Mouse (Mus musculus): ENCODE measurements at regions not wholly inside any gene's neighbourhood (a gene's known extent, or its start where the extent isn't known, plus 50 kb on each side); places are given as distances from the start of the nearest gene placed in this dataset.

GRCm38 (mm10) chr1:194565574-194565973 is 52.4 kb upstream of the Plxna2 start:
- Histone ChIP-seq H3K4me1 (ENCODE audit: control insufficient read depth, insufficient read depth, low read length) (no peaks in the 10 kb centered on the region), H3K4me3 (replicated peaks; ENCODE audit: low read depth, low read length) (no peak overlapping the region), H3K27ac (replicated peaks; ENCODE audit: low read depth, low read length) (no peak overlapping the region), H3K36me3 (ENCODE audit: control insufficient read depth, insufficient read depth, low read length) (no peaks in the 10 kb centered on the region), H3K9ac (replicated peaks; ENCODE audit: low read length) (no peak overlapping the region), H3K27me3 (ENCODE audit: control insufficient read depth, insufficient read depth, low read length) (no peaks in the 10 kb centered on the region), H3K9me3 (ENCODE audit: control insufficient read depth, low read length) (no peaks in the 10 kb centered on the region), H3K4me2 (ENCODE audit: low read length) (no peak overlapping the region)
- ATAC-seq (ENCODE audit: low FRiP score, low TSS enrichment) (no peak), DNase-seq (no peak)
- WGBS, result 92% methylated on average over 1 of the region's 1 CpGs

DNA sequence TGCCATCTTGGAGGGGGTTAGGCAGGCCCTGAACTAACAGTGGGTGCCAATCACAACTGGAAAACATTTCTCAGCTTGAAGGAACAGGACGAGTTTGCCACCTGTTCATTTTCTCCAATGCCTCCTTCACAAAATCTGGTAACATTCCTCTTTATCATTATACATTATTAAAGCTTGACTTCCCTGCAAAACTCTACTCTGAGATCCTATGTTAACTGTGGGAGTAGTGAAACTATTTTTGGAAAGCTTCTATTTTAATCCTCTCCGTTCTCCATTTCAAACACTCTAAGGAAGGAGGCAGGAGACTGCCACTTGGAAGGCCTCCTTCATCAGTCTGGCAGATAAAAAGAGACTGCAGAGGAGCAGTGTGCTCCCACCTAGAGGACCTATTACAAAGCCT is 54.1 kb upstream of the Plxna2 start:
- Histone ChIP-seq H3K9ac (replicated peaks; ENCODE audit: low read length) (no peak overlapping the region), H3K4me1 (ENCODE audit: control insufficient read depth, insufficient read depth, low read length) (no peaks in the 10 kb centered on the region), H3K9me3 (ENCODE audit: control insufficient read depth, low read length) (no peaks in the 10 kb centered on the region), H3K4me2 (ENCODE audit: low read length) (no peak overlapping the region), H3K4me3 (replicated peaks; ENCODE audit: low read depth, low read length) (no peak overlapping the region), H3K27me3 (ENCODE audit: control insufficient read depth, insufficient read depth, low read length) (no peaks in the 10 kb centered on the region), H3K36me3 (ENCODE audit: control insufficient read depth, insufficient read depth, low read length) (no peaks in the 10 kb centered on the region), H3K27ac (replicated peaks; ENCODE audit: low read depth, low read length) (no peak overlapping the region)
- ATAC-seq (ENCODE audit: low FRiP score, low TSS enrichment), result no peak
- no peak for DNase-seq
- WGBS, result 76% methylated on average over 2 of the region's 2 CpGs

DNA sequence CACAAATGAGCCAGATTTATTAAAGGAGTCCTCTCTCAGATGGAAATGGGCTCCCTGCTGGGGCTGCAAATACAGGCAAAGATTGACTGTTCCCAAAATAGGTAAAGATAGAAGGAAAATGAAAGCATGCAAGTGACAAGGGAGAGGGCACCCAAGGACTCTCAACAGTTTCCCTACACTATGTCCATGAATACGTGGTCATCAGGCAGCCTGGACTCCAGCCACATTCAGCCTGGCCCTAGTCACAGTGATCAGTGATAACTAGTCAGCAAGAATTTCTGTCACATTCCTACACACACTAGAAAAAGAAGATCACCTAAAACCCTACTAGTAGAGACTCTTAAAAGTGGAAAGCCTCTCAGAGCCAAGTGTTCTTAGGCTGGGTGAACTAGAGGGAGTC is 56.9 kb upstream of the Plxna2 start:
- Histone ChIP-seq H3K4me1 (ENCODE audit: control insufficient read depth, insufficient read depth, low read length) (no peaks in the 10 kb centered on the region), H3K4me3 (replicated peaks; ENCODE audit: low read depth, low read length) (no peak overlapping the region), H3K27me3 (ENCODE audit: control insufficient read depth, insufficient read depth, low read length) (no peaks in the 10 kb centered on the region), H3K9me3 (ENCODE audit: control insufficient read depth, low read length) (no peaks in the 10 kb centered on the region), H3K9ac (replicated peaks; ENCODE audit: low read length) (no peak overlapping the region), H3K36me3 (ENCODE audit: control insufficient read depth, insufficient read depth, low read length) (no peaks in the 10 kb centered on the region), H3K4me2 (ENCODE audit: low read length) (no peak overlapping the region), H3K27ac (replicated peaks; ENCODE audit: low read depth, low read length) (no peak overlapping the region)
- WGBS, result 73% methylated on average over 1 of the region's 1 CpGs
- DNase-seq, result no peak
- no peak for ATAC-seq (ENCODE audit: low FRiP score, low TSS enrichment)

- H3K4me2 ChIP-seq (ENCODE audit: low read length), result no peak overlapping the region
- no peak for ATAC-seq (ENCODE audit: low FRiP score, low TSS enrichment)
- no peak for DNase-seq
These were observed 69.4 kb upstream of the Plxna2 start for GRCm38 (mm10) chr1:194548661-194549060.

DNA sequence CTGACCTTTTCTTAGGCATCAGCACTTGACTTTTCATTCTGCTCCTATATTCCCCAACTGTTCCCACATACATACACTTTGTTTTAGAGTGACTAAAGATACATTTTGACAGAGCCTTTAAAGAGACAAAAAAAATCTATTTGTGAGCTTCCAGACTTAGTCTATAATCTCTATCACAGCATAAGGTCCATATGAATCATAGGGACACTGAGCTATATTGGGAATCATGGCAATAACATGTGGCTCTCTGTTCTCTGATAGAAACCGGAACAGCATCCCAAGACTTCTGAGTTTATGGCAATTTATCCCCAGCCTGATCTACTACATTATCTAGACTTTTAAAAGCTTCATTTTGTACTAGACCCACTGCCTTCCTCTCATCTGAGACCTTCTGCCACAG is 69.8 kb upstream of the Plxna2 start:
- Histone ChIP-seq H3K36me3 (ENCODE audit: control insufficient read depth, insufficient read depth, low read length) (no peaks in the 10 kb centered on the region), H3K9me3 (ENCODE audit: control insufficient read depth, low read length) (no peaks in the 10 kb centered on the region), H3K4me3 (replicated peaks; ENCODE audit: low read depth, low read length) (no peak overlapping the region), H3K27ac (replicated peaks; ENCODE audit: low read depth, low read length) (no peak overlapping the region), H3K9ac (replicated peaks; ENCODE audit: low read length) (no peak overlapping the region), H3K4me2 (ENCODE audit: low read length) (no peak overlapping the region), H3K4me1 (ENCODE audit: control insufficient read depth, insufficient read depth, low read length) (no peaks in the 10 kb centered on the region), H3K27me3 (ENCODE audit: control insufficient read depth, insufficient read depth, low read length) (no peaks in the 10 kb centered on the region)
- ATAC-seq (ENCODE audit: low FRiP score, low TSS enrichment) (no peak), DNase-seq (no peak)
- 96% methylated on average over 1 of the region's 1 CpGs for WGBS

More at GRCm38 (mm10) chr1:194548661-194549060, 69.4 kb upstream of the Plxna2 start:
- Histone ChIP-seq H3K27me3 (ENCODE audit: control insufficient read depth, insufficient read depth, low read length) (no peaks in the 10 kb centered on the region), H3K27ac (replicated peaks; ENCODE audit: low read depth, low read length) (no peak overlapping the region), H3K36me3 (ENCODE audit: control insufficient read depth, insufficient read depth, low read length) (no peaks in the 10 kb centered on the region), H3K9ac (replicated peaks; ENCODE audit: low read length) (no peak overlapping the region), H3K9me3 (ENCODE audit: control insufficient read depth, low read length) (no peaks in the 10 kb centered on the region), H3K4me1 (ENCODE audit: control insufficient read depth, insufficient read depth, low read length) (no peaks in the 10 kb centered on the region), H3K4me3 (replicated peaks; ENCODE audit: low read depth, low read length) (no peak overlapping the region)

GRCm38 (mm10) chr1:194540923-194541322 is 77.1 kb upstream of the Plxna2 start:
- H3K36me3 ChIP-seq (ENCODE audit: control insufficient read depth, insufficient read depth, low read length), result no peaks in the 10 kb centered on the region
- H3K27me3 ChIP-seq (ENCODE audit: control insufficient read depth, insufficient read depth, low read length), result no peaks in the 10 kb centered on the region
- H3K9me3 ChIP-seq (ENCODE audit: control insufficient read depth, low read length), result no peaks in the 10 kb centered on the region
- H3K4me3 ChIP-seq (replicated peaks; ENCODE audit: low read depth, low read length), result no peak overlapping the region
- no peak overlapping the region for H3K4me2 ChIP-seq (ENCODE audit: low read length)
- WGBS, result 89% methylated on average over 2 of the region's 2 CpGs
- ATAC-seq (ENCODE audit: low FRiP score, low TSS enrichment) (no peak), DNase-seq (no peak)
- no peak overlapping the region for H3K27ac ChIP-seq (replicated peaks; ENCODE audit: low read depth, low read length)
- no peaks in the 10 kb centered on the region for H3K4me1 ChIP-seq (ENCODE audit: control insufficient read depth, insufficient read depth, low read length)
- H3K9ac ChIP-seq (replicated peaks; ENCODE audit: low read length), result no peak overlapping the region

GRCm38 (mm10) chr1:194527342-194528165 is 90.5 kb upstream of the Plxna2 start:
- Histone ChIP-seq H3K4me3 (replicated peaks; ENCODE audit: low read depth, low read length) (no peak overlapping the region), H3K27ac (replicated peaks; ENCODE audit: low read depth, low read length) (no peak overlapping the region), H3K36me3 (ENCODE audit: control insufficient read depth, insufficient read depth, low read length) (no peaks in the 10 kb centered on the region), H3K4me1 (ENCODE audit: control insufficient read depth, insufficient read depth, low read length) (no peaks in the 10 kb centered on the region), H3K9ac (replicated peaks; ENCODE audit: low read length) (no peak overlapping the region), H3K4me2 (ENCODE audit: low read length) (no peak overlapping the region), H3K9me3 (ENCODE audit: control insufficient read depth, low read length) (no peaks in the 10 kb centered on the region), H3K27me3 (ENCODE audit: control insufficient read depth, insufficient read depth, low read length) (no peaks in the 10 kb centered on the region)
- DNase-seq (no peak), ATAC-seq (ENCODE audit: low FRiP score, low TSS enrichment) (no peak)
- WGBS, result 71% methylated on average over 2 of the region's 2 CpGs

DNA sequence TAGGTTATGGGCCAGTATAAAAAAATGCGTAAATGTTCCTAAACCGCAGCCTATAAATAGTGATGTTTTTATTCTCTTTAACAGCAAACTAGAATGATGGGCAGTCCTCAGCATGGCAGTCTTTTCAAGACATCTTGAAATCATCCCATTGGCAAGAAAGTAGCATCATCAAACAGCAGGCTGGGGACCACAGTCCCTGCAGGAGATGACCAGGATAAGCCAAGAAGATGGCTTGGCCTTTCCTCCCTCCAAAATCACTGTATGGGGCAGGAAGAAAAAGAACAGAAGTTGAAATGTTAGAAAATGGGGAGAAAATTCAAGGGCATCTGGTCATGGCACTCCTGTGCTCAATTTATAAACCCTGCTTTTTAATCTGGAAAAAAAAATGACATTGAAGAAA is 93.0 kb upstream of the Plxna2 start:
- Histone ChIP-seq H3K4me3 (replicated peaks; ENCODE audit: low read depth, low read length) (no peak overlapping the region), H3K27ac (replicated peaks; ENCODE audit: low read depth, low read length) (no peak overlapping the region), H3K9ac (replicated peaks; ENCODE audit: low read length) (no peak overlapping the region), H3K27me3 (ENCODE audit: control insufficient read depth, insufficient read depth, low read length) (no peaks in the 10 kb centered on the region), H3K36me3 (ENCODE audit: control insufficient read depth, insufficient read depth, low read length) (no peaks in the 10 kb centered on the region), H3K4me2 (ENCODE audit: low read length) (no peak overlapping the region), H3K4me1 (ENCODE audit: control insufficient read depth, insufficient read depth, low read length) (no peaks in the 10 kb centered on the region), H3K9me3 (ENCODE audit: control insufficient read depth, low read length) (no peaks in the 10 kb centered on the region)
- DNase-seq (no peak), ATAC-seq (ENCODE audit: low FRiP score, low TSS enrichment) (no peak)
- WGBS, result 100% methylated on average over 2 of the region's 2 CpGs

GRCm38 (mm10) chr1:194521216-194521615 is 96.8 kb upstream of the Plxna2 start:
- no peak for ATAC-seq (ENCODE audit: low FRiP score, low TSS enrichment)
- H3K4me3 ChIP-seq (replicated peaks; ENCODE audit: low read depth, low read length), result no peak overlapping the region
- WGBS, result 46% methylated on average over 2 of the region's 2 CpGs
- H3K9me3 ChIP-seq (ENCODE audit: control insufficient read depth, low read length), result no peaks in the 10 kb centered on the region
- no peak overlapping the region for H3K9ac ChIP-seq (replicated peaks; ENCODE audit: low read length)
- H3K27ac ChIP-seq (replicated peaks; ENCODE audit: low read depth, low read length), result no peak overlapping the region
- no peak overlapping the region for H3K4me2 ChIP-seq (ENCODE audit: low read length)
- no peaks in the 10 kb centered on the region for H3K36me3 ChIP-seq (ENCODE audit: control insufficient read depth, insufficient read depth, low read length)
- H3K27me3 ChIP-seq (ENCODE audit: control insufficient read depth, insufficient read depth, low read length), result no peaks in the 10 kb centered on the region
- DNase-seq, result peak; percentile 42
- peaks cover 5% of the 10 kb centered on the region; the same call in 1 of the 2 replicates for H3K4me1 ChIP-seq (ENCODE audit: control insufficient read depth, insufficient read depth, low read length)
